Mouse (Mus musculus) cortical plate, adult 2 months (tissue): ENCODE results near the gene Gm9817.

Experiments
- CTCF ChIP-seq: fragments of 200-500 bp; IDR thresholded peaks from 2 replicates; pipeline ENCODE4 v1.5.1; 2011; ENCODE audit warnings: mild to moderate bottlenecking, control low read depth, low read length; ENCODE audit not compliant: insufficient read depth; ENCODE audit errors: extremely low read depth
- POLR2A ChIP-seq: fragments of 200-500 bp; IDR thresholded peaks from 2 replicates; pipeline ENCODE4 v1.6.1; 2011; ENCODE audit warnings: mild to moderate bottlenecking, low read length, control low read depth; ENCODE audit not compliant: insufficient read depth; ENCODE audit errors: extremely low read depth

- no peak for TF ChIP-seq POLR2A
- peak; percentile 99 for TF ChIP-seq CTCF
Observed at GRCm38 (mm10) chr13:45030830-45031229, 47.7 kb upstream of the Gm9817 start.
